Mouse (Mus musculus): ENCODE data around the gene Rcor3.

The Rcor3 gene

DNA sequence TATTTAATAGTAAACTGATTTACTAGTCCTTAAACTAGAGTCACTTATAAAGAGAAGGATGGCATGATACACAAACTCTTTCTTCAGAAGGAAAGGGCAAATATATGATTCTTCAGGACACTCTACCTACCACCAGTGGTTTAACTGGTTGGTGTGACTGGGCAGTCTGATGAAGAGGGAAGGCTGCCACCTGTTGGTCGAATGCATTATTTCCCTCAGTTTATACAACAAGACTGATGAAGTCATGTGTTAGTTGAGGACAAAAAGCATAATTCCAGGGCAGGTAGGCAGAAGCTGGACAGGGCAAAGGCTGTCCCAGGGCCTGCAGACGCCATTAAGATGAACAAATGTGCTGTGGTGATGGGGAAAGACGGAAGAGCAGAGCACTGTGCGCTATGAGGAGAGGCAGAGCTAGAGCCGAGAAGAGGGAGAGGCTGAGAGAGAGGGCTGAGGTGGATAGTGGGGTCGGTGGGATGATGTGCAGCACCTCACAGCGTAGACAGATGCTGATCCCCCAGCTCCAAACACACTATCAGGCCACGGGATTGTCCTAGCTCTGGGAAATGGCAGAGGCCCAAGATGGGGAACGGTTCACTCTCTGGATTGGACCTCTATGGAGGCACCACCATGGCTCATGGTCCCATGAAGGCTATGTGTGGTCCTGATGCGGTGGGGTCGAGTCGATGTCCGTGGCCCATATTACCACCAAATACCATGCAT is 43.3 kb downstream of the Rcor3 start:
- peak; percentile 72 for DNase-seq (ENCODE audit: low read depth, low spot score)

DNA sequence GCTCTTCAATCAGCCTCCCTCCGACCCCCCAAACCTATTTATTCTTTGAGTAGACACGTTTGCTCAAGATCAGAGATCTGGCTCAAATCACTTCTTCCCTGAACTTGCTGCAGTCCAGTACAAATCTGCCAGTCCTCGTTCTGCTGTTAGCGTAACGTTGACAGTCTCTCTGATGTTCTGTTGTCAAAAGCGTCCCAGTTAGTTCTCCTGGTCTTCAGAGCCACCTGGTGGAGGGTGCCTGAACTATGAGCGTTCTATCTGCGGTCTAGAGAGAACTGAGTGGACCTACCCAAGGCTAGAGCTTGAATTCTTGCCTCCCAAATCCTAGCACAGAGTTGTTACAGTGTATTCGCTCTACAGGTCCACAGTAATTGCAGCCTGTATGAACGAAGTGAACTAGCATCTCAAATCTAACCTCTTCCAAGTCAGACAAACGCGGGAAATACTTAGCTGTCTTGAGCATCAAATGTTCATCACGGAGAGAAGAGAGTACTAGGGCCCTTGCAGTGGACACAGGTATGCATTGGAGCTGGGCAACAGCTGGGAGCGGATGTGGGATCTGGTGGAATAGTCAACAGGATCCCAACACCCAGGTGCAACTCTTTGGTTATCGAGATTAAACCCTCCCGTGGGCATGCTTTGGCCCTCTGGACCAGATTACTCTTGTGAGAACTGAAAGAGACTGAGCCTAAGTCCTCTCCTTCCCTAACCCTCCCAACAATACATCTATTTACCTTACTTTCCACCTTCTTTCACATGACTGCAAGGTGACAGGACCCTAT is 44.8 kb downstream of the Rcor3 start:
- peak; percentile 89 for DNase-seq (ENCODE audit: low read depth, low spot score)

DNA sequence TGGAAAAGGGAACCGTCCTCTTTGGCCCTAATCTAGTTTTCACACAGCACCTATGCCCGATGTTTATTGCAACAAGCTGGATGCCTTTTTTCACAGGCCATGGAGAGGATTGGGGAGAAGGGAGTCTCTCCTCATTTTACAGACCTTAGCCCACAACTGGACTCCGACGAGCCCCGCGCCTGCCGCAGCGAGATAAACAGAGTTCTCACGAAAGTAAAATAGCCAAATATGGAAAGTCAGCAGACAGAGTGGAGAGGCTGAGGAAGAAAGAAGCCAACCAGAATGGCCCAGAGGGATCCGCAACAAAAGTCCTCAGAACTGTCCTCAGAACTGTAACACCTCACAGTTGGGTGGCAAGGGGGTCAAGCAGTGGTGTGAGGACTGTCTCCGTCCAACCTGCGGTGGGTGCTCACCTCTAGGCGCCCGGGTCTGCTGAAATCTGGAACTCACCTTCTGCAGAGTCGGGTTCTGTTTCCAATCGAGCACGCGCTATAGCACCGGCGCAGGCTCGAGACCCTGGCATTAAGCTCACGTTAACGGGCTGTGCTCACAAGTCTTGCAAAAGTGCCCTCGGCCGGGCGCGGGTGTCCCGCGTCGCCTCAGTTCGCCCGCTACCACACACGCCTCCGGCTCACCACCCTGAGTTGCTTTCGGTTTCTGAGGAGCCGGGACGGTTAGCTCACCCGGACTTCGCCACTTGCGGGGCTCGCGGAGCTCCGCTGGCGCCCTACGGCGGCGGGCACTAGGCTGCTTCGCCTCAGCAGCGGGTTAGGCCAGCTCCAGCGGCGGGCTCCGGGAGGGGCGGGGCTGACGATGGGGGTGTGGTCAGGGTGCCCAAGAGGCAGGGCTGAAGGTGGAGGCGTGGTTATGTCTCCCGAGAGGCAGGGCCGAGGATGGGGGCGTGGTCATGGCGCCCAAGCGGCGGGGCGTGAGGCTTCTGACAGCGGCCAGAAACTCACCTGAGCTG is 45.8 kb downstream of the Rcor3 start, which contains the start of gene Traf5:
TSS of gene Traf5 (minus strand) at position 754 of the 967 bp plus-strand sequence.
- peak; percentile 95 for DNase-seq (ENCODE audit: low read depth, low spot score)

DNA sequence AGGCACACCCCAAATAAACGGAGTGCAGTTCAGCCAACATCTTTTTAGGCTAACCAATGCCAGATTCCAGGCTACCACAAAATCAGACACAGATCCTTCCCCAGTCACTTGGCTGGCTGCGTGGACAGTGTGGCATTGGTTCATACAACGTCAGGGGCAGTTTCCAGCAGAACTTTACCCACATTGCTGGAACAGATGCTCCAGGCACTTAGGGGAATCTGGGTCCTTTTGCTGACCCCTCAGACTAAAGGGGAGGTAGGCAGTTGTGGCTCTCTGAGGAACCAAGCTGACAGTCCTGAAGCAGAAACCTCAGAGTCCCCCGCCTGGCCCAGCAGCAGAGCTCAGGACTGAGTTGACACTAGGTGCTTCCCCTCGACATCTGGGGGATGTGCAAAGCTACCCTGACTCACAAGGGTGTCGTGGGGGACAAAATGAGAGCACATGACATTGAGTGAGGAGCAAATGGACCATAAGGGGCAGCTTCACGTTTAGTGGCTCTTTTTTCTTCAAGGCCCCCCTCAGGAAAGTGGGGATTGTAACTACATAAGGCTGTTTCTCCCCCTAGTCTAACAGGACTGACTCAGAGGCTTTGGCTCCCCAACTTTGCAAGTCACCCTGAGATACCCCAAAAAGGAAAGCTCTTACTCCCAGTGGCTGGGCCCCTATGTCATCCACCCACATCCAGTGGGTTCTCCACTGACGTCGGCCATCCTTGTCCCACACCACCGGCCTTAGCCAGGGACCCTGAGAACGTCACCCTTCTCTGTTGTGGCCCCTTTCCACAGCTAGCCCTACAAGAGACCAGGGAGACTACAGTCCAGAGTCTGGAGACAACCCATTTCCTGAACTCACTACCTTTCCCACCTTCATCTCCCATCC is 46.9 kb downstream of the Rcor3 start:
- peak; percentile 36 for DNase-seq (ENCODE audit: low read depth, low spot score)

DNA sequence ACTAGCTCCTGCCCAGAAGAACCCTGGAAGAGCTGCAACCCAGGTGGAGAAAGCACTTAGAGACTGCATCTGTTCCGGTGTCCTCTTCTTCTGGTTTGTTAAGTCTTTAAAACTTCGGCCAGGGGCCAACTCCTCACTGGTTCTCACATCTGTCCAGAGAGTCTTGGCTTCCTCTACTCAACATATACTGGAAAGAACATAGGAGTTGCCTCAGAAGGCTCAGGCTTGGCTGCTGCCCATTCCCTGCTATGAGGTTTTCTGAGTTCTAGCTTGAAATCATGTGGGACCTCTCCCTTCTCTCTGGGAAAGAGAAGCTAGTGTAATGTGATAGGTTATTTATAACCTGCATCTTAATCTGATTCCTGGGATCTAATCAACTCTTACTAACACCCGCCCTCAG is 47.6 kb downstream of the Rcor3 start:
- DNase-seq (ENCODE audit: low read depth, low spot score) = no peak

DNA sequence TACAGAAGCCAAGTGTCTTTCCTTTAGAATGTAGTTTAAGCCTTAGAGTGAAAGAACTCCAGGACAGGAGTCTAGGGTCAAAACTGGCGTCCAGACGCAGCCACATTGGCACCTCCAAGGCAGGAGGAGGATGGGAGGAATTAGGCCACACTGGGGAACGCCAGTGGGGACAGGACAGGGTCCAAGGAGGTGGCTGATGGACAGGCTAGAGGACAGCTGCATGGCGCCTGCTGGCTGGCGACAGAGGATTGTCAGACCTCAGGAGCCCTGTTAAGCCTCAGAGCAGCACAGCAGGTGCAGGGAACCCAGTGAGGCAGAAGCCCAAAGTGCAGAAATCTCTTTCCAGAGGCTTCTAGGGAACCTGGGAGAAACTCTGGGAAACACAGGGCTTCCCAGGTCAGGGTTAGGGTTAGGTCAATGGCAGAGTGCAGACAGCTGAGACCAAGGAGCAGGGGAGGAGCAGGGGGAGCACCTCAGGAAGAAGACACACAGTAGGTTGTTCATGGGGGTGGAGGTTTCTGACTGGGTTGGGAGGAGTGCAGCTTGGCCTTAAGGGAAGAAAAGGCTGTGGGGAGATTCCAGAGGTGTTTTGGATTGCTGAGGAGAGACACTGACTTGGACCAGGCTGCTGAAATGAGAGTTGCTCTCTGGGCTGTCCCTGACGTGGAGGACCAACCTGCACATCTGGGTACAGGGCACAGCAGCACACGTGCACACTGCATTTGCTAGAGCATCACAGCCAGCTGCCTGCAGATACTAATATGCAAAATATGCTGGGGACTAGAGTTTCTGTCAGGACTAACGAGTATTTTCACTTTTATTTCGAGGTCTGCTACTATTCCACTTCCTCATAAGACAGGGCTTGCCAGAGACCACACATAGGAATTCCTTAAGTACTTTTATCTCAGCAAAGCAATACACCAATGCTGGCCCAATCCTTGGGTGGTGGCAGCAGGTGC is 48.4 kb downstream of the Rcor3 start:
- no peak for DNase-seq (ENCODE audit: low read depth, low spot score)

DNA sequence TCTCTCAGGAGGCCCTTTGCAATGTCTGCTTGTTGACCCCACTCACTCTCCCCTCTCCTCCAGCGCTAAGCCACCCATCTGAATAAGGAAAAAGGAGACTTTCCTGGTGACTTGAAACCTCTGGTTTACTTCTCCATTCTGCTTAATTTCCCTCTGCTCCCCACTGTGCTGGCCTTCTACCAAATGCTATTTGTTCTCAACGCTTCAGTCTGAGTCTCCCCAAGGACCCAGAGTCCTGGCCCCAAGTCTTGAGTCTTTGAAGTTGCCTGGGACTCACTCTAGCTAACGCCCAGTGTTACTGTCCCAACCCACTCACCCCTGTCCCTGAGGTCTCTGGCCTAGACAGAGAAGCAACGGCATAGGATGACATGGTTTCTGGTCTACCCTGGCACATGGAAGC is 49.9 kb downstream of the Rcor3 start:
- no peak for DNase-seq (ENCODE audit: low read depth, low spot score)

DNA sequence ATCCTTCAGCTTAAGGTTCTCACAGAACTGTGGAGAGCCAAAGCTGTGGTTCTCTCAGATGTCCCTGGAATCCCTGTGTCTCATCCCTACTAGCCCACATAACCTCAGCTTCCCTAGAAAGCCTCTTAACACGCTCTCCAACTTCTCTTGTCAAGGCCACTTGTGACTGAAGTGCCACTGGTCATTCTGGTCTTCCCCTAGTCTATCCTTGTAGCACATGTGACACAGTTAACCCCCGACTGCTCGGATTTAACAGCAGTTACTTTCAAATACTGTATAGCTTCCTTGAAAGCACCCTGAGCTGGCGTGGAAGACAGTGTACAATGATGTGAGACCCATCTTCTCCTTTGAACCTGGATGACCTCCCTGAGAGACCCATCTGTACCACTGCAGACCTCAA is 50.8 kb downstream of the Rcor3 start:
- peak; percentile 25 for DNase-seq (ENCODE audit: low read depth, low spot score)

DNA sequence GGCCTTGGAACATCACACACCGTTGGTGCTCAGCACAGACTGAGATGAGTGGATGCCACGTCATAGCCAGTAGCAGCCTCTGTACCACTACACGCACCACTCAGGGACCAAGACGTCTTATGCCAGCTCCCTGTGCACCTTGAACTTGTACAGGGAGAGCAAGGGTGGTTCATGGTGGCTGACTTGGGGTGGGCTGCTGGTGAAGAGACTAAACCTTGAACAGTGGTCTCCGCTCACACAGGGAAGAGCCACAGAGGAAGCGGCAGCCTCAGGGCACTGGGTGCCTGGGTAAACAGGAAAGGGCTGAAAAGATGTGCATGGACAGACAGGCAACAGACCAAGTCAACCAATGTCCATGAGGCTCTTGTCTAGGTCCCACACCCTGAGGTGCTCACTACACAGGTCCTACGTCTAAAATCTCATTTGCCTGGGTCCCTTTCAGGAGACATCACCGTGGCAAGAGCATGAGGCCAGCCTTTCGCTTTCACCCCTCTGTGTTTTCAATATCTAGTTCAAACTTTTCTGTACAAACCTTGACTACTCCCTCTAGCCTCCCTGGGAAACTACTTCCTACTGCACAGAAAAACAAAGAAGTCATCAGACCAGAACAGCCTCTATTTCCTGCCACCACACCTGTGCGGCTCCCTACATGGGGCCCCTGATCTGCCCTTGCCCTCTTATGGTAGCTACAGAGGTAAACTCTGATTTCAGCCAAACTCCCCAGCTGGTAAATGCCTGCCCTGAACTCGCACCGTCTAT is 51.4 kb downstream of the Rcor3 start:
- peak; percentile 73 for DNase-seq (ENCODE audit: low read depth, low spot score)

DNA sequence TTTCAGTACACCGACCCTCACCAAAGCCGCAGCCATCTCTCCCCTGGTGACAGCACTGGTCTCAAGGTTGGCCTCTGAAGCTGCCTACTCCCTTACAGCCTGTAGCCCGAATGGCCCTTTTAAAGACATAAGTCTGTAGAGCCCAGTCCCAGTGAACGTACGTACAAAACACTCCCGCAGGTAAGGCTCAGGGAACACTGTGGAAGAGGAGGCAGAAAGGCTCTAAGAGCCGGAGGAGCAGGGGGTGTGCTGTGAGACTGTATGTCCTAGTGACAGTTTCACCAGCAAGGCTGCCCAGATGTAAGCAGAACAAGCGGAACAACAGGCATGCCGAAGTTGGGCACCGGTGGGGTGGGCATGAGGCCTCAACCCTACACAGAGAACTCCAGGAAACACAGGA is 52.6 kb downstream of the Rcor3 start:
- DNase-seq (ENCODE audit: low read depth, low spot score) = no peak

DNA sequence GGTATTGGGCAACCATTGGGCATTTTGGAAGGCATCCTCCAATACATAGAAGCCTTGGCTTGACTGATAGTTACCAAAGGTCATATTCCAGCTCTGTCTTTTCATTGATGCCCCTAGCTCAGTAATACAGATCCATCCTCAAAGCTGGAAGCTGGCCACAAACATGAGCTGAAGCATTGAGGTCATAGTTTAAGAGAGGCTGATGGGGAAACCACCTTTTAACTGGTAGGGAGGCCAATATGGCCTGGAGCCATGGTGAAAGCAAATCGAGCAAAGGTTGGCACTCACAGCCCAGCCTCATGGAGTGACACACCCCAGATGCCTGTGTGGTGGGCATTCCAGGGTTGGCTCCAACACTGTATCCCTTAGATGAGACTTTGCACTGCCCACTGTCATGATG is 55.2 kb downstream of the Rcor3 start:
- no peak for DNase-seq (ENCODE audit: low read depth, low spot score)

DNA sequence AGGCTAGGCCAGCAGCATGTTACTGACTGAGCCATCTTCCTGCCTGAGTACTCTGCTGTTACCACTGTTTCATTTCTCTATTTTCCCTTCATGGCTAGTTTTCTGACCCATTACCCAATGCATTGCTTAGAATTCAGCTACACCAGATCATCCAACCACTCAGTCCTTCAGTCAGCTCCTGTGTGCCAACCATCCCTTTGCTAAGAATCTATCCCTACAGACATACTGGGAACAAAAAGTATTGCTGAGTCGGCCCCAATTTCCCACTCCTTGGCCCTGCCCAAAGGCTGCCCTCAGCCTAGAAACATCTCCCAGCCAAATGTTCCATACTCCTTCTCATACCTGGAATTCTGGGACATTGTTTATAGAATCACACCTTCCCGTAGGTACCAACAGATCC is 56.7 kb downstream of the Rcor3 start:
- no peak for DNase-seq (ENCODE audit: low read depth, low spot score)

DNA sequence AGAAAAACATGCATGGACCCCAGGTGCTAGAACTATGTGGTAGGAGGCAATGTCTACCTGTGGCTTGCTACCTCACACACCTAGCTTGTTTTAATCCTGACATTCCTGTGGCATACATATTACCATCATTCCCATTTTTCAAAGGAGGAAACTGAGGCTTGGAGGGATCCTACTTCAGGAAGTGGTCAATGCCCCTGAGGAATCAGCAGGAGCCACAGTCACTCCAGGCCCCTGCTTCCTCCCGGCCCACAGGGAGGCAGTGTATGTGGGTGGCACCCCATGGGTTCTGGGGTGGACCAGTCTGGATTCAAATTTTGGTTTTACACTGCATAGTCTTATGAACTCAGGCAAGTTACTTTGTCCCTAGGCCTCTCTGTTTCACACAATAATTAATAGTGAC is 58.7 kb downstream of the Rcor3 start:
- DNase-seq (ENCODE audit: low read depth, low spot score) = no peak

DNA sequence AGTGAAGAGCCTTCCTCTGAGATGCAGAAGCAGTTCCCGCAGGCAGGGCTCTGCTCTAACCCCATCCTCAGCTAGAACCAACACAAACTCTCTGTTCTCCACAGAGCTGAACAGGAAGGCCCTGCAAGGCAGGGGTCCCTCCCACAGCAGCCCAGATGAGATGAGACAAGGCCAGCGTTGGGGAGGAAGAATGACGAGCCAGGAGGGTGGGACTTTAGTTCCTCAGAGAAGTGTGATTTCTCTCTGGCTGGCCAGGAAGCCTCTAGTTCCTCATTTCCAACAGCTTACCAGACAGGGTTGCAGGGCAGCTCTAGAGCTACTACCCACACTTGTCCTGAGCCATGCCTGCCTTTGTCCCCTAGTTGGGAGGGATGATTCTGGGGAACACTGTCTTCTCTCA is 59.5 kb downstream of the Rcor3 start:
- DNase-seq (ENCODE audit: low read depth, low spot score) = peak; percentile 64

DNA sequence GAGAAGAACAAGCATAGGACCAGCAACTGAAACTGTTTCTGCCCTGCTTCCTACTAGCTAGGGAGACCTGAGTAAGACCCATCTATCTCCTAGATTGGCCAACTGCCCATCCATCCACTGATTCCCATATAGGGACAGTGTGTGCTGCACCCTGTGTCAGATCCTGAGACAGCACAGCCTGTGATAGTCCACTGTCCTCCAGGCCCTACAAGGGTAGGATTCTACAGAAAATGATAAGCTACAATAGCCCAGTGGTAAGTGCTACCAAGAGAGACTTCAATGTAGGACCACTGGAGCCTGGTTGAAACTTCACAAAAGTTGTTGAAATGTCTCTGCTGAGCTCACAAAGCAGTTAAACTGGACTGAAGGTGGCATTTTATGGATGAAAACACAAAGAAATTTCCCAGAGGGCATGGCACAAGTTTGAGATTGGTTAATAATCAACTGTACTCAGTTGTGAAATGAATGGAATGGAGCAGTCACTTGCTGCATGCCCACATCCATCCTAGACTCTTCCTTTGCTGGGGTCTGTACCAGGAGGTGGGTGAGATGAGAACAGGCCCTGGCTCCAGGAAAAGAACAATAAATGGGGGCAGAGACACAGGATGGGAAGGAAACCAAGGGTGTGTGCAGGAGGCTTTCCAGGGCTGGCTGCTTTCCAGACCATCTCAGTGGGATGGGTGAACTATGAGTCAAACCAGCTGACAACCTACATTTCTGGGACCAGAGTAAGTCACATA is 60.9 kb downstream of the Rcor3 start:
- DNase-seq (ENCODE audit: low read depth, low spot score) = no peak

DNA sequence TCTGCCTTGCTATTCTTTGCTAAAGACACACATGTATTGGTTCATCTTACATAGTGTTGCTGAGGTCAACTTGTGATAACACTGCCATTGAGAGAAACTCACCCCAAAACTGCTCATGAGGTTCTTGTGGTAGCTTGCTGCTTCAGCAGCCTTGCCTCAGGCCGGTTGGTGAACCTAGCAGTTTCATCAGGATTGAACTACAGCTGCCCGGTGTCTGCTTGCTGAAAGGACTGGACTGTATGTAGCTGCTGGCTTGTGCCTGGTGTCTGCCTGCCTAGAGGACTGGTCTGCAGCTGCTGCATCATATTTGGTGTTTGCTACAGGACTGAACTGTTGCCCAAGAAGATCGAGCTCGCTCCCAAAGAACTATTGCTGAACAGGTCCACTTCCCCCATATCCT is 61.8 kb downstream of the Rcor3 start:
- no peak for DNase-seq (ENCODE audit: low read depth, low spot score)

DNA sequence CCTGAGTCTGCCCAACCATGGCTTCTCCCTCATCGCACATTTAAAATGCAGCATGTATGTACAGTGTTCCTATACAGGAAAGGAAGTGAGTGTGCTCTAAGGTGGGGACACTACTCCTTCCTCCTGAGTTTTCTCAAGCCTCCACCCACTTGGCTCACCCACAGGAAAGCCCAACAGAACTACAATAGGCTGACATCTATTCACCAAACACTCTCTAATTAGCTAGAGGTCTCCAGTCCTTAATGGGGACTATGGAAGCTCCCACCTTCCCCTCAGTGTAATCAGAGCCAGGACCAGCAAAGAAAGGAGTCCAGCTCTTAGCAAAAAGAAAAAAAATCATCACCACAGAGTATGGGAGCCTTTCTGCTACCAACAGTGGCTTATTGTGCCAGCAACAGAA is 63.0 kb downstream of the Rcor3 start:
- DNase-seq (ENCODE audit: low read depth, low spot score) = no peak

DNA sequence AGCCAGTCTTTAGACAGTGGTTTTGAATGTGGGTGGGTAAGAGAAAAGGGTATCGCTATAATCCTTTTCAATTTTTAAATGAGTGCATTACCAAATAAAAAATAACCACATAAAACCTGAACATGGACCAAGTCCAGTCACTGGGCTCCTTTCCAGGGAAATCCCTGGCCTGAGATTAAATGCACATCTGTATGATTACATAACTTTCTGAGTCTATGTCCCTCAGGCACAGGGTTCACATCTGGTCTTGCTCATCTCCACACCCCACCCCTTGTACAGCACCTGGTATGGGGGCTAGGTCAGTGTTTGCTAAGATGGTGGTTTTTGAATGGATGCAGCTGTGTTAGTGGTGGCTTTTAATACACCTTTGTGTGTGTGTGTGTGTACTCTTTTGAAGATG is 65.4 kb downstream of the Rcor3 start:
- DNase-seq (ENCODE audit: low read depth, low spot score) = no peak
